Mouse (Mus musculus): ENCODE data around the gene AC124108.1. TPM values are rescaled to one million over a fixed set of nuclear protein-coding genes. Genes with fewer than 3 reads are reported as not detected.

Gene AC124108.1
- polyA plus RNA-seq (2015; fragmentation: Nextera tagmentation; extraction: Ambion mirVana): 0.53 and 0.79 TPM in 2 replicates

DNA sequence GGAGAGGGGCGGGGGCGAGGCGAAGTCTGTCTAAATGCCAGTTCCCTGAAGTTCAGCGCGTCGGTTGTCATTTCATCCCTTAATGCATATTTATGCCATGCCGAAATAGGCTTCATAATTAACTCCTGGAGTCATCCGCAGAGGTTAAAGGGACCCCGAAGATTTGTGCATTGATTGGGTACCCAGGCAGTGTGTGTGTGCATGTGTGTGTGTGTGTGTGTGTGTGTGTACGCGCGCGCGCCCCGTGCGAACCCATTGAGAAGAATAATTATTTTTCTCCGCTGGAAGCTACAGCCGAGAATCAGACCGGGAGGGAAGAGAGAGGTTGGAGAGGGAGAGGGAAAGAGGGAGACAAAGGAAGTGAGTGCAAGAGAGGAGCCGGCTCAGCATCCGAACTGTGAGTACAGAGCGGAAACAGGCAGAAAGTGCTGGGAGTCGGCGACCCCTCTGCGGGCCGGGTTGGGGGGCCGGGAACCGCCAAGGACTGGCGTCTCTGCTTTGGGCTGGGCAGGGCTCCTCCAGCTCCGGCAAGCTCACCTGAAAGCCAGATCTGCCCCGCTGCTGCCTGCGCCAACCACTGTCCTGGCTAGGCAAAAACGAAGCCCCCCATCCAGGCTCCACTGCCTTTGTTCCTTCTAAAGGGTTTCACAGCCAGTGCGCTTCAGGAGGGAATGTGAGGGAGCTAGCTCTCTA is at the start of gene AC124108.1, which contains the start of gene Lemd1:
Gene AC124108.1, plus strand, starts transcription at position 365 of the 693 bp plus-strand sequence.
Gene Lemd1, plus strand, starts transcription at position 339 of the 693 bp plus-strand sequence.

DNA sequence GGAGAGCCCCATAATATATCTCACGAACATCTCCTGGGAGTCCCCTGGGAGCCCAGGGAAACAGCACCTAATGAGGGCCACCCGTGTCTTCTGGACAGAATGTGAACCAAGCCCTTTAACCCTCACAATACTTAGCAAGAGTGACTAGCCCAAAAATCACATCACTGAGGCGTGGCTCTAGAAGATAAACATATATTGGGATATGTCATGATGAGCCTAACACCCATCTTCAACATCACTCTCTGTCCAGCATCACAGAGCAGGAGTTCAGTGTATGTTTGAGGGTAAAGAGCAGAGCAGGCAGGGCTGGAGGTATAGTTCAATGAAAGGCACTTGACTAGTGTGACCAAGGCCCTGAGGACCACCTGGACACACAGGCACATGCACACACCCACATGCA is 38.4 kb downstream of the AC124108.1 start, which contains the start of gene Gm10188:
Gene Gm10188, minus strand, starts transcription at position 101 of the 400 bp plus-strand sequence.

MicroRNAs within 50 kb of the gene (microRNA counts, 519-probe panel; counts per million panel counts)
- 4,619 counts per million, percentile 52 among the panel's probes with 10 or more counts for microRNA mmu-miR-135b

Small RNA genes lying within 50 kb of the gene (microRNA-seq; reads per million reads assigned to microRNA genes)
- gene Mir135b: 4,821 reads per million, percentile 90 among the genes with 10 or more reads in this experiment

Other genes with a start within 250 kb of the AC124108.1 start
- 0.59 and 0.76 TPM in 2 replicates for gene Slc45a3, start 228.5 kb upstream of the AC124108.1 start, polyA plus RNA-seq (2015; fragmentation: Nextera tagmentation; extraction: Ambion mirVana)
- gene Elk4, start 183.8 kb upstream of the AC124108.1 start, polyA plus RNA-seq (2015; fragmentation: Nextera tagmentation; extraction: Ambion mirVana): 8.7 and 9.4 TPM in 2 replicates
- gene Mfsd4a, start 123.4 kb upstream of the AC124108.1 start, polyA plus RNA-seq (2015; fragmentation: Nextera tagmentation; extraction: Ambion mirVana): 11.2 and 12.0 TPM in 2 replicates
- gene Cdk18, start 51.8 kb upstream of the AC124108.1 start, polyA plus RNA-seq (2015; fragmentation: Nextera tagmentation; extraction: Ambion mirVana): 0.98 and 2.4 TPM in 2 replicates
- 10.9 and 12.7 TPM in 2 replicates for gene Lemd1, start within 50 bp of the AC124108.1 start, polyA plus RNA-seq (2015; fragmentation: Nextera tagmentation; extraction: Ambion mirVana)
- gene Gm10188, start 38.3 kb downstream of the AC124108.1 start, polyA plus RNA-seq (2015; fragmentation: Nextera tagmentation; extraction: Ambion mirVana): 0.45 and 0.57 TPM in 2 replicates
- 11.6 and 11.7 TPM in 2 replicates for gene Klhdc8a, start 107.2 kb downstream of the AC124108.1 start, polyA plus RNA-seq (2015; fragmentation: Nextera tagmentation; extraction: Ambion mirVana)
- gene Nuak2, start 124.7 kb downstream of the AC124108.1 start, polyA plus RNA-seq (2015; fragmentation: Nextera tagmentation; extraction: Ambion mirVana): 4.5 and 4.7 TPM in 2 replicates
- 33.5 and 35.3 TPM in 2 replicates for gene Tmcc2, start 199.8 kb downstream of the AC124108.1 start, polyA plus RNA-seq (2015; fragmentation: Nextera tagmentation; extraction: Ambion mirVana)
- 6.4 and 6.8 TPM in 2 replicates for gene Dstyk, start 226.1 kb downstream of the AC124108.1 start, polyA plus RNA-seq (2015; fragmentation: Nextera tagmentation; extraction: Ambion mirVana)

All from neural tube, postnatal 0 days (tissue).